Mouse (Mus musculus) lung, embryonic 16.5 days (tissue): ENCODE data around the gene Abcc4. TPM values are rescaled to one million over a fixed set of nuclear protein-coding genes. Genes with fewer than 3 reads are reported as not detected.
A peak's percentile ranks its signal among the peaks of the same experiment; 100 is the strongest.

Experiments used
- ATAC-seq: fragments of 200-750 bp; cut with Nextera tagmentation; 2 replicates; pipeline ENCODE4 v1.8.0; 2017; ENCODE audit warnings: low read depth, mild to moderate bottlenecking, moderate library complexity
- H3K27ac ChIP-seq: fragments of 300-500 bp; sonication (generic); 2 replicates; pipeline ENCODE4 v1.5.1; 2014; ENCODE audit warnings: mild to moderate bottlenecking, control low read depth, low read length
- H3K27me3 ChIP-seq: fragments of 300-500 bp; sonication (generic); 2 replicates; pipeline ENCODE4 v1.6.1; 2014; ENCODE audit warnings: low read depth, low read length, mixed read lengths; ENCODE audit not compliant: control insufficient read depth, insufficient read depth
- H3K36me3 ChIP-seq: fragments of 300-500 bp; sonication (generic); 2 replicates; pipeline ENCODE4 v1.6.1; 2014; ENCODE audit warnings: low read length; ENCODE audit not compliant: control insufficient read depth, insufficient read depth
- H3K4me1 ChIP-seq: fragments of 300-500 bp; sonication (generic); replicated peaks from 2 replicates; pipeline ENCODE4 v1.6.1; 2014; ENCODE audit warnings: low read length, mixed read lengths; ENCODE audit not compliant: control insufficient read depth, insufficient read depth
- H3K4me2 ChIP-seq: fragments of 300-500 bp; sonication (generic); 2 replicates; pipeline ENCODE4 v1.6.1; 2014; ENCODE audit warnings: low read depth, low read length, control low read depth
- H3K4me3 ChIP-seq: fragments of 300-500 bp; sonication (generic); 2 replicates; pipeline ENCODE4 v1.5.1; 2014; ENCODE audit warnings: mild to moderate bottlenecking, low read length, control low read depth
- H3K9ac ChIP-seq: fragments of 300-500 bp; sonication (generic); 2 replicates; pipeline ENCODE4 v1.6.1; 2014; ENCODE audit warnings: low read length, control low read depth
- H3K9me3 ChIP-seq: fragments of 300-500 bp; sonication (generic); 2 replicates; pipeline ENCODE4 v1.6.1; 2016; ENCODE audit warnings: low read length; ENCODE audit not compliant: control insufficient read depth
- WGBS: fragments of 180-500 bp; shearing (Covaris S2); extraction: QIAGEN DNeasy Blood & Tissue Kit; methylation state at CpG from one replicate; pipeline ENCODE4 v1.1.7; 2014; 5-methylcytosine and 5-hydroxymethylcytosine counted together
- polyA plus RNA-seq: library from polyadenylated mRNA; unstranded; fragments of >200 nt; fragmentation: Nextera tagmentation; extraction: Ambion mirVana; gene quantifications from 2 replicates; pipeline ENCODE4 v1.2.1, GENCODE M21; 2015

The Abcc4 gene
- polyA plus RNA-seq, 1 experiment from 2014 or later = 2.5 TPM

DNA sequence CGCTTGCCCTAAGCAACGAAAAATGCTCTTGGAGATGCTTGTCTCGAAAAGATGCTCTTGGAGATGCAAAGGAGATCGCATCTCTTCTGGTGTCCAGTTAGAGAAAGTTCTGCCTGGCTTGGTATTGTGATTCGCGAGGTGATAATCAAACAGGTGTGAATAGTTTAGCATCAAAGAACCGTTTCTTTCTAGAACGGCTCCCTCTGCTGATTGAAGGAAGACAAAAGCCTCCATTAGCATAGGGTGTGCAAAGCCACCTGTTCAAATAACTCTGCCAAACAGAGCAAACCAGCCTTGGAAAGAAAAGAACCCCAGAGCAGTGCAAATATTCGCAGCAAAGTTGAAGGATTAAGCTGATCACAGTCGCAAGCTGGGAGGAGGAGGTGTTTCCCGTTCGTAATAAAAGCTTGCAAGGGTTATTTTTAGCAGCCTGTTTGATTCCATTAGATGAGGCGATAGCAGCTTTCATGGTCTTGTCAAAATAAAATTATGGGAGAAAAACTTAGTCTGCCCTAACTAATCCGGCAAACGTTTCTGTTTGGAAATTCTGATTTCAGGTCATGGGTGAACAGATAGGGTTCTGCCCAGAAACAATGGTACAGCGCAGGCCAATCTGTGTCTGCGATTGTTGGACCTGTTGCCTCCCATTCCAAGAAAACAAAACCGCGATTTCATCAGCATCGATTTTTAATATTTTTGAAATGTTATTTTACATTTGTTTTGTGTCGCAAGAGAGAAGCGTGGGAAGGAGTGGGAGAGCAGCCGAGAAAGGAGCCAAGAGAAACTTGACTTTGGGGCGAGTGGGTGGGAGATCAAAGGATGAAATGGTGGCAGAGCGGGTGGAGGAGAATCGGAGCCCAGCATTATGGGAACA lies 231.6 kb downstream of the Abcc4 start:
- H3K4me2 ChIP-seq = peak overlapping the region; percentile 83
- ATAC-seq = peak; percentile 86
- peak overlapping the region; percentile 50; the same call in 1 of the 2 replicates for H3K9ac ChIP-seq
- 9% methylated on average over 26 of the region's 26 CpGs for WGBS
- no peaks in the 10 kb centered on the region for H3K36me3 ChIP-seq
- 0 out of 2 replicates have a peak, but pooled peaks cover 3% of the 10 kb centered on the region for H3K4me1 ChIP-seq
- H3K4me3 ChIP-seq = peak overlapping the region; percentile 52
- peaks cover 19% of the 10 kb centered on the region for H3K27me3 ChIP-seq
- H3K9me3 ChIP-seq = no peaks in the 10 kb centered on the region
- H3K27ac ChIP-seq = peak overlapping the region; percentile 23; the same call in 1 of the 2 replicates

DNA sequence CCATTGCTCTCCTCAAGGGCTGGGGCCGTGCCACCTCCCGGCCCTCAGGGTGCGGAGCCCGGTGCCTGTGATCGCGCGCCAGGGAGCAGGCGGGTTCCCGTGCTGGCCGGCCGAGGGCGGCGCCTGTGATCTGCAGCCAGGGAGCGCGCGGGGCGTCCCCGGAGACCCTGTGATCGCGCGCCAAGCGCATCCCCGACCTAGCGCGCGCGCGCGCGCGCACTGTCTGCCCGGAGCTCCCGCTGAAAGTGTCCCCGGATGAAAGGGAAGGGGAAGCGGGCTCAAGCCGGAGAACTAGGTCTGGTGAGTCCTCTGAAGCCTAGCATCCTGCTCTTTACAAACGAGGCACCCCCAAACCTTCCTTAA lies 232.2 kb downstream of the Abcc4 start:
- peak overlapping the region; percentile 52 for H3K4me3 ChIP-seq
- under 1% methylated on average over 35 of the region's 37 CpGs for WGBS
- H3K9ac ChIP-seq = peak overlapping the region; percentile 50
- peak overlapping the region; percentile 23; the same call in 1 of the 2 replicates for H3K27ac ChIP-seq
- peaks cover 19% of the 10 kb centered on the region for H3K27me3 ChIP-seq
- peak; percentile 78 for ATAC-seq
- no peaks in the 10 kb centered on the region for H3K9me3 ChIP-seq
- H3K4me1 ChIP-seq = 0 out of 2 replicates have a peak, but pooled peaks cover 3% of the 10 kb centered on the region
- H3K36me3 ChIP-seq = no peaks in the 10 kb centered on the region
- H3K4me2 ChIP-seq = peak overlapping the region; percentile 83

- 14% methylated on average over 20 of the region's 20 CpGs for WGBS
- peak overlapping the region; percentile 23; the same call in 1 of the 2 replicates for H3K27ac ChIP-seq
- no peaks in the 10 kb centered on the region for H3K36me3 ChIP-seq
- peak overlapping the region; percentile 52 for H3K4me3 ChIP-seq
- 0 out of 2 replicates have a peak, but pooled peaks cover 3% of the 10 kb centered on the region for H3K4me1 ChIP-seq
- ATAC-seq = 0 out of 2 replicates have a peak, but pooled peaks have one; percentile 42
- peak overlapping the region; percentile 50 for H3K9ac ChIP-seq
- H3K9me3 ChIP-seq = no peaks in the 10 kb centered on the region
- H3K27me3 ChIP-seq = peaks cover 19% of the 10 kb centered on the region
- H3K4me2 ChIP-seq = peak overlapping the region; percentile 83
These were observed 232.7 kb downstream of the Abcc4 start for GRCm38 (mm10) chr14:118473188-118473830.

DNA sequence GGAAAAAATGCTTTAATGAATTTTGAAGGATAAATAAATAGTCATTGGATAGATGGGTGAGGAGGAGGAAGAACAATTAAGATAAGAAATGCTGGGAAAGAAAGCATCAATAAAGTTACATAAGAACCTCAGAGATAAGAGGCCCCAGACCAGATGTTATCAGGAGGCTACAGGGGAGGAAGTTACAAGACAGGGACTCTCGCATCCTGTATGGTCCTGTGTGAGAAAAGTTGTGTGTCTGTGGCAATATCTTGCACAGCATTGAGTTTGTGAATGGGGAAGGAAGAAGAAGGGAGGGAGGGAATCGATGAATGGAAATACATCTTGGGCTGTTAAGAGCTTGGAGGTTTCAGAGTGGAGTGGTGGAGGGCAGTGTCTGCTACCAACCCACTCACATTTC lies 240.7 kb downstream of the Abcc4 start:
- Histone ChIP-seq H3K9ac (no peak overlapping the region), H3K4me2 (no peak overlapping the region), H3K36me3 (no peaks in the 10 kb centered on the region), H3K4me1 (no peaks in the 10 kb centered on the region), H3K4me3 (no peak overlapping the region), H3K9me3 (no peaks in the 10 kb centered on the region), H3K27me3 (no peaks in the 10 kb centered on the region), H3K27ac (no peak overlapping the region)
- WGBS = 57% methylated on average over 2 of the region's 2 CpGs
- no peak for ATAC-seq

- Histone ChIP-seq H3K27ac (no peak overlapping the region), H3K4me1 (no peaks in the 10 kb centered on the region), H3K4me2 (no peak overlapping the region), H3K27me3 (no peaks in the 10 kb centered on the region), H3K9me3 (no peaks in the 10 kb centered on the region), H3K9ac (no peak overlapping the region), H3K4me3 (no peak overlapping the region), H3K36me3 (no peaks in the 10 kb centered on the region)
- no peak for ATAC-seq
- WGBS = 83% methylated on average over 3 of the region's 3 CpGs
These were observed 241.6 kb downstream of the Abcc4 start for GRCm38 (mm10) chr14:118464401-118464800.

DNA sequence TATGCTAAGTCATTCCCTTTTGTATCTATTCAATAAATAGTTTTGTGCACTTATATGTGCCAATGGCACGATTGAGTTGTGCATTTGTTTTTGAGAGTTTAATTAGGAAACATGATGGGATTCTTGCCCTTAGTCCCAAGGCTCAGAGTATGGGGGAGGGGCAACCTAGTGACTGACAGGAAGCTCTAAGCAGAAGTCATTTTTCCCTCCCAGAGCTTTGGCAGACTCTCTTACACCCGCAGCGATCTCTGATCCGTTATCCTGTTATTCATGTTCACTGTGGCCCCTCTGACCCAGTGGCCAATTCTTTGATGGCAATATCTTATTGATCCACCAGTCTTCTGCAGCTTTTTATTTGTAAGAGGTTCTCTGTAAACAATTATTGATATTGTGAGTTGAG lies 253.4 kb downstream of the Abcc4 start:
- no peak overlapping the region for H3K27ac ChIP-seq
- H3K4me3 ChIP-seq = no peak overlapping the region
- WGBS = 58% methylated on average over 4 of the region's 4 CpGs
- no peaks in the 10 kb centered on the region for H3K9me3 ChIP-seq
- H3K4me2 ChIP-seq = no peak overlapping the region
- no peaks in the 10 kb centered on the region for H3K4me1 ChIP-seq
- H3K9ac ChIP-seq = no peak overlapping the region
- no peak for ATAC-seq
- H3K27me3 ChIP-seq = no peaks in the 10 kb centered on the region
- H3K36me3 ChIP-seq = no peaks in the 10 kb centered on the region

GRCm38 (mm10) chr14:118440155-118440554 lies 265.9 kb downstream of the Abcc4 start:
- no peak overlapping the region for H3K4me3 ChIP-seq
- H3K9ac ChIP-seq = no peak overlapping the region
- peaks cover 14% of the 10 kb centered on the region for H3K4me1 ChIP-seq
- no peak overlapping the region for H3K27ac ChIP-seq
- peaks cover 61% of the 10 kb centered on the region for H3K27me3 ChIP-seq
- H3K36me3 ChIP-seq = no peaks in the 10 kb centered on the region
- no peak overlapping the region for H3K4me2 ChIP-seq
- H3K9me3 ChIP-seq = no peaks in the 10 kb centered on the region
- 73% methylated on average over 8 of the region's 8 CpGs for WGBS
- no peak for ATAC-seq

- Histone ChIP-seq H3K4me2 (peak overlapping the region; percentile 63), H3K4me1 (peaks cover 14% of the 10 kb centered on the region), H3K27me3 (peaks cover 70% of the 10 kb centered on the region), H3K9me3 (no peaks in the 10 kb centered on the region), H3K4me3 (peak overlapping the region; percentile 40), H3K27ac (no peak overlapping the region), H3K36me3 (no peaks in the 10 kb centered on the region), H3K9ac (no peak overlapping the region)
- WGBS = under 1% methylated on average over 32 of the region's 36 CpGs
- peak; percentile 56 for ATAC-seq
These were observed 268.7 kb downstream of the Abcc4 start for GRCm38 (mm10) chr14:118437156-118437931.
